Mouse (Mus musculus) hindbrain, postnatal 0 days (tissue): ENCODE measurements around the gene Sde2. TPM values are rescaled to one million over a fixed set of nuclear protein-coding genes. Genes with fewer than 3 reads are reported as not detected.

ENCODE experiments used
- ATAC-seq: fragments of 200-750 bp; cut with Nextera tagmentation; 2 replicates; pipeline ENCODE4 v1.8.0; 2017; ENCODE audit warnings: mild to moderate bottlenecking, moderate TSS enrichment, moderate library complexity
- DNase-seq: peaks from one replicate; pipeline ENCODE4 v3.0.0-alpha.2; 2015; ENCODE audit warnings: low spot score
- H3K27ac ChIP-seq: fragments of 300-500 bp; sonication (generic); 2 replicates; pipeline ENCODE4 v1.5.1; 2014; ENCODE audit warnings: mild to moderate bottlenecking
- H3K27me3 ChIP-seq: fragments of 300-500 bp; sonication (generic); 2 replicates; pipeline ENCODE4 v1.6.1; 2014; ENCODE audit warnings: low read length, mixed read lengths; ENCODE audit not compliant: insufficient read depth
- H3K36me3 ChIP-seq: fragments of 300-500 bp; sonication (generic); 2 replicates; pipeline ENCODE4 v1.6.1; 2014; ENCODE audit warnings: low read length, mixed read lengths; ENCODE audit not compliant: insufficient read depth
- H3K4me1 ChIP-seq: fragments of 300-500 bp; sonication (generic); 2 replicates; pipeline ENCODE4 v1.6.1; 2014; ENCODE audit warnings: antibody characterized with exemption, low read length, mixed read lengths; ENCODE audit not compliant: insufficient read depth
- H3K4me2 ChIP-seq: fragments of 300-500 bp; sonication (generic); 2 replicates; pipeline ENCODE4 v1.6.1; 2014; ENCODE audit warnings: low read depth, mild to moderate bottlenecking, low read length, moderate library complexity, mixed read lengths
- H3K4me3 ChIP-seq: fragments of 300-500 bp; sonication (generic); 2 replicates; pipeline ENCODE4 v1.5.1; 2014; ENCODE audit warnings: low read length
- H3K9ac ChIP-seq: fragments of 300-500 bp; sonication (generic); replicated peaks from 2 replicates; pipeline ENCODE4 v1.6.1; 2014; ENCODE audit warnings: mild to moderate bottlenecking, low read length, moderate library complexity, mixed read lengths
- H3K9me3 ChIP-seq: fragments of 300-500 bp; sonication (generic); 2 replicates; pipeline ENCODE4 v1.6.1; 2016; ENCODE audit warnings: low read length, mixed read lengths
- CTCF ChIP-seq: IDR thresholded peaks from 2 replicates; pipeline ENCODE4 v1.5.1; 2016; ENCODE audit warnings: antibody characterized with exemption, control low read depth, low read depth
- WGBS: fragments of 180-500 bp; shearing (Covaris S2); extraction: QIAGEN DNeasy Blood & Tissue Kit; methylation state at CpG from one replicate; pipeline ENCODE4 v1.1.7; 2014; 5-methylcytosine and 5-hydroxymethylcytosine counted together
- polyA plus RNA-seq: library from polyadenylated mRNA; unstranded; fragments of >200 nt; fragmentation: Nextera tagmentation; extraction: Ambion mirVana; gene quantifications from 2 replicates; pipeline ENCODE4 v1.2.1, GENCODE M21; 2015
- total RNA-seq: library from RNA; depleted of rRNA; stranded (reverse); fragments of >200 nt; gene quantifications from 2 replicates; pipeline ENCODE4 v1.2.3, GENCODE M21; 2014

The Sde2 gene
- total and polyA plus RNA-seq, 2 experiments from 2014 or later: 11.1 to 21.4 TPM

GRCm38 (mm10) chr1:180870122-180870650, 19.3 kb downstream of the Sde2 start:
- Histone ChIP-seq H3K27ac (no peak overlapping the region), H3K4me3 (no peak overlapping the region), H3K4me2 (no peak overlapping the region), H3K9me3 (no peaks in the 10 kb centered on the region), H3K27me3 (no peaks in the 10 kb centered on the region), H3K36me3 (peaks cover 15% of the 10 kb centered on the region; the same call in 1 of the 2 replicates), H3K9ac (no peak overlapping the region), H3K4me1 (no peaks in the 10 kb centered on the region)
- TF ChIP-seq CTCF: no peak
- ATAC-seq: no peak
- DNase-seq: no peak
- 72% methylated on average over 13 of the region's 13 CpGs for WGBS

- Histone ChIP-seq H3K9ac (no peak overlapping the region), H3K9me3 (no peaks in the 10 kb centered on the region), H3K4me3 (no peak overlapping the region), H3K36me3 (no peaks in the 10 kb centered on the region), H3K27ac (no peak overlapping the region), H3K4me2 (no peak overlapping the region), H3K4me1 (no peaks in the 10 kb centered on the region), H3K27me3 (no peaks in the 10 kb centered on the region)
- TF ChIP-seq CTCF: peak; percentile 68
- 21% methylated on average over 9 of the region's 9 CpGs for WGBS
- ATAC-seq: no peak; the same call in 1 of the 2 replicates
- peak; percentile 67 for DNase-seq
Observed at GRCm38 (mm10) chr1:180873861-180874484, 23.0 kb downstream of the Sde2 start.

GRCm38 (mm10) chr1:180874615-180875014, 23.7 kb downstream of the Sde2 start:
- no peak overlapping the region for H3K4me2 ChIP-seq
- no peak overlapping the region for H3K27ac ChIP-seq
- no peaks in the 10 kb centered on the region for H3K27me3 ChIP-seq
- no peak for TF ChIP-seq CTCF
- no peak for ATAC-seq
- no peaks in the 10 kb centered on the region for H3K36me3 ChIP-seq
- H3K9ac ChIP-seq: no peak overlapping the region
- H3K9me3 ChIP-seq: no peaks in the 10 kb centered on the region
- 73% methylated on average over 2 of the region's 2 CpGs for WGBS
- no peak overlapping the region for H3K4me3 ChIP-seq
- no peaks in the 10 kb centered on the region for H3K4me1 ChIP-seq
- no peak for DNase-seq

- Histone ChIP-seq H3K9ac (no peak overlapping the region), H3K4me2 (no peak overlapping the region), H3K27ac (no peak overlapping the region), H3K4me1 (no peaks in the 10 kb centered on the region), H3K4me3 (no peak overlapping the region), H3K27me3 (no peaks in the 10 kb centered on the region), H3K36me3 (no peaks in the 10 kb centered on the region), H3K9me3 (no peaks in the 10 kb centered on the region)
- 92% methylated on average over 9 of the region's 9 CpGs for WGBS
- TF ChIP-seq CTCF: no peak
- no peak for DNase-seq
- ATAC-seq: no peak
Observed at GRCm38 (mm10) chr1:180875126-180875525, 24.2 kb downstream of the Sde2 start.

- ATAC-seq (no peak), DNase-seq (no peak)
- no peak overlapping the region for H3K4me2 ChIP-seq
- H3K4me3 ChIP-seq: no peak overlapping the region
- no peaks in the 10 kb centered on the region for H3K4me1 ChIP-seq
- no peaks in the 10 kb centered on the region for H3K36me3 ChIP-seq
- no peaks in the 10 kb centered on the region for H3K27me3 ChIP-seq
- H3K27ac ChIP-seq: no peak overlapping the region
- TF ChIP-seq CTCF: no peak
- no peak overlapping the region for H3K9ac ChIP-seq
- 73% methylated on average over 4 of the region's 4 CpGs for WGBS
- H3K9me3 ChIP-seq: no peaks in the 10 kb centered on the region
Observed at GRCm38 (mm10) chr1:180877466-180877865, 26.5 kb downstream of the Sde2 start.

GRCm38 (mm10) chr1:180881768-180882167, 30.8 kb downstream of the Sde2 start:
- DNase-seq: no peak

GRCm38 (mm10) chr1:180883731-180884130, 32.8 kb downstream of the Sde2 start:
- no peaks in the 10 kb centered on the region for H3K27me3 ChIP-seq
- H3K36me3 ChIP-seq: no peaks in the 10 kb centered on the region
- H3K4me2 ChIP-seq: no peak overlapping the region
- no peak overlapping the region for H3K27ac ChIP-seq
- no peak overlapping the region for H3K9ac ChIP-seq
- WGBS: 43% methylated on average over 7 of the region's 7 CpGs
- H3K9me3 ChIP-seq: no peaks in the 10 kb centered on the region
- ATAC-seq (no peak), DNase-seq (no peak)
- no peak for TF ChIP-seq CTCF
- no peaks in the 10 kb centered on the region for H3K4me1 ChIP-seq
- no peak overlapping the region for H3K4me3 ChIP-seq

More at GRCm38 (mm10) chr1:180881768-180882167, 30.8 kb downstream of the Sde2 start:
- no peak overlapping the region for H3K9ac ChIP-seq
- H3K27me3 ChIP-seq: no peaks in the 10 kb centered on the region
- H3K9me3 ChIP-seq: no peaks in the 10 kb centered on the region
- WGBS: 74% methylated on average over 3 of the region's 3 CpGs
- TF ChIP-seq CTCF: no peak
- H3K4me2 ChIP-seq: no peak overlapping the region
- no peak for ATAC-seq
- H3K4me3 ChIP-seq: no peak overlapping the region
- no peaks in the 10 kb centered on the region for H3K4me1 ChIP-seq
- no peak overlapping the region for H3K27ac ChIP-seq
- no peaks in the 10 kb centered on the region for H3K36me3 ChIP-seq
